Mouse (Mus musculus) liver, adult 2 months (tissue): ENCODE results near the gene Dscaml1.

Source experiments
- CTCF ChIP-seq: fragments of 200-500 bp; IDR thresholded peaks from 2 replicates; pipeline ENCODE4 v1.5.1; 2011; ENCODE audit warnings: low read depth, low read length, control low read depth
- POLR2A ChIP-seq: fragments of 200-500 bp; IDR thresholded peaks from 2 replicates; pipeline ENCODE4 v1.6.1; 2011; ENCODE audit warnings: low read length, control low read depth; ENCODE audit not compliant: insufficient read depth; ENCODE audit errors: extremely low read depth

- TF ChIP-seq CTCF (no peak), POLR2A (no peak)
Measured at GRCm38 (mm10) chr9:45798467-45799164, 372.2 kb downstream of the Dscaml1 start.
